Mouse (Mus musculus): ENCODE data around the gene Olfr1346. TPM values are rescaled to one million over a fixed set of nuclear protein-coding genes. Genes with fewer than 3 reads are reported as not detected.

Olfr1346 gene
- not detected in 2 replicates for polyA plus RNA-seq (2014; fragmentation: Nextera tagmentation; extraction: Ambion mirVana)

DNA sequence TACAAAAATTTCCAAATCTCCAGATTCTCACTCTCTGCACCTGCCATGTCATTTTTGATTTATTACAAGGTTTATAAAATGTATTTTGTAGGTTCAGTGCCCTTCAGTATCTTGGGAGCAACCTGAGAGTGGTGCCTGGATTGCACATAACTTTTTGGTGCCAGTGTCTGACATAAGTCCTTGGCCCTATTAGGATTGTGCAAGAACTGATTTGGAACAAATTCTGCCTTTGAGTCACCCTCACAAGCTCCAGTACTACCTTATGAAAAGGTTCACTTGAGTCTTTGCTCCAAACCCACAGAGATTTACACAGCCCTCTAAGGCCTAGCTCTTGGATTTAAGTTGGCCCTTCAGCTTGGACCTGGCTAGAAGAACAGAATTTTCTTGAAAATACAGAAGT is at the start of gene Olfr1346:
TSS of gene Olfr1346 (plus strand) at position 151 of the 400 bp plus-strand sequence.
- DNase-seq (ENCODE audit: low spot score) = no peak
- no peak within 1 kb of the TSS for H3K4me3 ChIP-seq (ENCODE audit: low read depth, low read length)
- H3K9ac ChIP-seq (ENCODE audit: low read length) = no peak within 1 kb of the TSS
- no peak for ATAC-seq (replicated peaks; ENCODE audit: low FRiP score)
- H3K9me3 ChIP-seq (ENCODE audit: control insufficient read depth, low read length) = no peaks in the 10 kb centered on the region
- no peaks in the 10 kb centered on the region for H3K4me1 ChIP-seq (replicated peaks; ENCODE audit: control insufficient read depth, insufficient read depth, low read length)
- no peak within 1 kb of the TSS for H3K4me2 ChIP-seq (ENCODE audit: low read depth, low read length, severe bottlenecking)
- no peaks in the 10 kb centered on the region for H3K36me3 ChIP-seq (ENCODE audit: control insufficient read depth, insufficient read depth, low read length)
- no peak within 1 kb of the TSS for H3K27ac ChIP-seq (ENCODE audit: low read depth, low read length)
- H3K27me3 ChIP-seq (ENCODE audit: control insufficient read depth, insufficient read depth, low read length) = no peaks in the 10 kb centered on the region

DNA sequence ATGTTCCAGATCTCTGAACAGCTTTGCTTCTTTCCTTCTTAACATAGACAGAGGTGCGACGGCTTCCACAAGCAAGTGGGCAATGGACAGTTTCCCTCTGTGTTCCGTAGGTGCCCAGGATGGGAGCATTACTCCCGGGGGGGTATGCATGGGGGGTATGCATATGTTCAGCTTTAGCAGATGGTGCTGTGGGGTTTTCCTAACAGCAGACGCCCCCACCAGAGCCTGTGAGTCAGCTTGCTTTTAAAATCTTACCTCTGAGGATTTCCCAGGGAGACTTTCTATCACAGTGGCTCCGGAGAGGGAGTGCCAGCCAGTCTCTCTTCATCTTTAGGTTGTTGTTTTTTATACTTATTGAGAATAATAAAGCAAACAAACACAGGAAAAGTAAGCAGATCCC is 47.0 kb upstream of the Olfr1346 start:
- Histone ChIP-seq H3K4me1 (replicated peaks; ENCODE audit: control insufficient read depth, insufficient read depth, low read length) (no peaks in the 10 kb centered on the region), H3K4me3 (ENCODE audit: low read depth, low read length) (no peak overlapping the region), H3K27ac (ENCODE audit: low read depth, low read length) (no peak overlapping the region), H3K9ac (ENCODE audit: low read length) (no peak overlapping the region), H3K27me3 (ENCODE audit: control insufficient read depth, insufficient read depth, low read length) (no peaks in the 10 kb centered on the region), H3K36me3 (ENCODE audit: control insufficient read depth, insufficient read depth, low read length) (no peaks in the 10 kb centered on the region), H3K9me3 (ENCODE audit: control insufficient read depth, low read length) (no peaks in the 10 kb centered on the region), H3K4me2 (ENCODE audit: low read depth, low read length, severe bottlenecking) (no peak overlapping the region)
- ATAC-seq (replicated peaks; ENCODE audit: low FRiP score) (no peak), DNase-seq (ENCODE audit: low spot score) (no peak)
- WGBS = 68% methylated on average over 6 of the region's 6 CpGs

- WGBS = 83% methylated on average over 3 of the region's 3 CpGs
- H3K4me1 ChIP-seq (replicated peaks; ENCODE audit: control insufficient read depth, insufficient read depth, low read length) = no peaks in the 10 kb centered on the region
- no peak overlapping the region for H3K27ac ChIP-seq (ENCODE audit: low read depth, low read length)
- no peak overlapping the region for H3K4me3 ChIP-seq (ENCODE audit: low read depth, low read length)
- no peaks in the 10 kb centered on the region for H3K27me3 ChIP-seq (ENCODE audit: control insufficient read depth, insufficient read depth, low read length)
- H3K4me2 ChIP-seq (ENCODE audit: low read depth, low read length, severe bottlenecking) = no peak overlapping the region
- DNase-seq (ENCODE audit: low spot score) (no peak), ATAC-seq (replicated peaks; ENCODE audit: low FRiP score) (no peak)
- H3K9me3 ChIP-seq (ENCODE audit: control insufficient read depth, low read length) = no peaks in the 10 kb centered on the region; the same call in 1 of the 2 replicates
- H3K9ac ChIP-seq (ENCODE audit: low read length) = no peak overlapping the region
- H3K36me3 ChIP-seq (ENCODE audit: control insufficient read depth, insufficient read depth, low read length) = no peaks in the 10 kb centered on the region
Observed at GRCm38 (mm10) chr7:6429381-6429780, 37.5 kb upstream of the Olfr1346 start.

- ATAC-seq (replicated peaks; ENCODE audit: low FRiP score) = no peak
- no peaks in the 10 kb centered on the region; the same call in 1 of the 2 replicates for H3K9me3 ChIP-seq (ENCODE audit: control insufficient read depth, low read length)
- WGBS = 52% methylated on average over 2 of the region's 2 CpGs
- H3K4me2 ChIP-seq (ENCODE audit: low read depth, low read length, severe bottlenecking) = no peak overlapping the region
- H3K4me3 ChIP-seq (ENCODE audit: low read depth, low read length) = no peak overlapping the region
- DNase-seq (ENCODE audit: low spot score) = peak; percentile 68
- no peak overlapping the region for H3K9ac ChIP-seq (ENCODE audit: low read length)
- H3K4me1 ChIP-seq (replicated peaks; ENCODE audit: control insufficient read depth, insufficient read depth, low read length) = no peaks in the 10 kb centered on the region; the same call in 1 of the 2 replicates
- H3K36me3 ChIP-seq (ENCODE audit: control insufficient read depth, insufficient read depth, low read length) = no peaks in the 10 kb centered on the region
- no peaks in the 10 kb centered on the region for H3K27me3 ChIP-seq (ENCODE audit: control insufficient read depth, insufficient read depth, low read length)
- no peak overlapping the region for H3K27ac ChIP-seq (ENCODE audit: low read depth, low read length)
Observed at GRCm38 (mm10) chr7:6430342-6430741, 36.6 kb upstream of the Olfr1346 start.

- WGBS = 78% methylated on average over 3 of the region's 3 CpGs
- H3K9me3 ChIP-seq (ENCODE audit: control insufficient read depth, low read length) = no peaks in the 10 kb centered on the region
- DNase-seq (ENCODE audit: low spot score) = no peak
- no peaks in the 10 kb centered on the region; the same call in 1 of the 2 replicates for H3K4me1 ChIP-seq (replicated peaks; ENCODE audit: control insufficient read depth, insufficient read depth, low read length)
- no peaks in the 10 kb centered on the region for H3K36me3 ChIP-seq (ENCODE audit: control insufficient read depth, insufficient read depth, low read length)
- no peak for ATAC-seq (replicated peaks; ENCODE audit: low FRiP score)
- no peak within 1 kb of the TSS for H3K27ac ChIP-seq (ENCODE audit: low read depth, low read length)
- no peak within 1 kb of the TSS for H3K4me3 ChIP-seq (ENCODE audit: low read depth, low read length)
- no peak within 1 kb of the TSS for H3K4me2 ChIP-seq (ENCODE audit: low read depth, low read length, severe bottlenecking)
- H3K9ac ChIP-seq (ENCODE audit: low read length) = no peak within 1 kb of the TSS
- no peaks in the 10 kb centered on the region for H3K27me3 ChIP-seq (ENCODE audit: control insufficient read depth, insufficient read depth, low read length)
Observed at GRCm38 (mm10) chr7:6438388-6438787, 28.5 kb upstream of the Olfr1346 start, which contains the start of gene Olfr1344. Gene Olfr1344 (plus strand): TSS chr7:6438688.

DNA sequence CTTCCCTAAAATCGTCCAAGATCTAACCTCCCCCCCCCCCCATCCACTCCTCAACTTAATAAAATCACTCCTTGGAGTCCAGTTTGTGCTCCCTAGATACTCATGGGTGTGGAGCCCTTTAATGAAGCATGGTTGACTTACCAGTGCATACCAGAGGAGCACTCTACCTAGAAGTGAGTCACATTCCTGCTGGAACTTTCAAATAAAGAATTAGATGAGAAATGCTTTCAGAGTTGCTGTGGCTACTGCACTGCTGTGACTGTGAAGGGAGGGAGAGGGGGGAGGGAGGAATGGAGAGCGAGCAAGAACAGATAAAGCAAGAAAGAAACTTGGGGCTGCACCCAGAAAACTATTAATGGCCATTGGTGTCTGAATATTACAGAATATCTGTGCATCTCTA is 25.7 kb upstream of the Olfr1346 start:
- WGBS = 60% methylated on average over 2 of the region's 2 CpGs
- Histone ChIP-seq H3K4me3 (ENCODE audit: low read depth, low read length) (no peak overlapping the region), H3K36me3 (ENCODE audit: control insufficient read depth, insufficient read depth, low read length) (no peaks in the 10 kb centered on the region), H3K27me3 (ENCODE audit: control insufficient read depth, insufficient read depth, low read length) (no peaks in the 10 kb centered on the region), H3K4me1 (replicated peaks; ENCODE audit: control insufficient read depth, insufficient read depth, low read length) (no peaks in the 10 kb centered on the region), H3K9ac (ENCODE audit: low read length) (no peak overlapping the region), H3K4me2 (ENCODE audit: low read depth, low read length, severe bottlenecking) (no peak overlapping the region), H3K9me3 (ENCODE audit: control insufficient read depth, low read length) (no peaks in the 10 kb centered on the region), H3K27ac (ENCODE audit: low read depth, low read length) (no peak overlapping the region)
- ATAC-seq (replicated peaks; ENCODE audit: low FRiP score) = no peak
- DNase-seq (ENCODE audit: low spot score) = no peak

DNA sequence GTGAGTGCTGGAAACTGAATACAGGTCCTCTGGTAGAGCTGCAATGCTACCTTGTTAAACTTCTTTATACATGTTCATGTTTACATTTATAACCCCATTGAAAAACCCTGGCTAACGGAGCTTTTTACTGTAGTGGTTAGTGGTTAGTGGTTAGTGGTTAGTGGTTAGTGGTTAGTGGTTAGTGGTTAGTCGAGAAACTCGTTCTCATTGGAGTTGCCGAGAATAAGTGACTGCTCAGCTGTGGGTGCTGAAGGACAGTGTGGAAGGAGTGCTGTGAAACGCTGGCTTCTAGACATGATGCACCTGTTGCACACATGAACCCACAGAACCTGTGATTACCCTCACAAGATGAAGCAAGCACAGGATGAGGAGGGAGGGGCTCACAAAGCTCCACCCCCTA is 19.1 kb upstream of the Olfr1346 start:
- Histone ChIP-seq H3K4me2 (ENCODE audit: low read depth, low read length, severe bottlenecking) (no peak overlapping the region), H3K36me3 (ENCODE audit: control insufficient read depth, insufficient read depth, low read length) (no peaks in the 10 kb centered on the region), H3K27me3 (ENCODE audit: control insufficient read depth, insufficient read depth, low read length) (no peaks in the 10 kb centered on the region), H3K4me1 (replicated peaks; ENCODE audit: control insufficient read depth, insufficient read depth, low read length) (no peaks in the 10 kb centered on the region), H3K4me3 (ENCODE audit: low read depth, low read length) (no peak overlapping the region), H3K27ac (ENCODE audit: low read depth, low read length) (no peak overlapping the region), H3K9me3 (ENCODE audit: control insufficient read depth, low read length) (no peaks in the 10 kb centered on the region; the same call in 1 of the 2 replicates), H3K9ac (ENCODE audit: low read length) (no peak overlapping the region)
- ATAC-seq (replicated peaks; ENCODE audit: low FRiP score) (no peak), DNase-seq (ENCODE audit: low spot score) (no peak)
- WGBS = 88% methylated on average over 5 of the region's 5 CpGs

GRCm38 (mm10) chr7:6455868-6456267 is 11.0 kb upstream of the Olfr1346 start, which contains the start of gene Olfr1336:
Gene Olfr1336 (plus strand): TSS chr7:6456168.
- no peaks in the 10 kb centered on the region for H3K4me1 ChIP-seq (replicated peaks; ENCODE audit: control insufficient read depth, insufficient read depth, low read length)
- H3K27me3 ChIP-seq (ENCODE audit: control insufficient read depth, insufficient read depth, low read length) = no peaks in the 10 kb centered on the region
- no peak within 1 kb of the TSS for H3K4me2 ChIP-seq (ENCODE audit: low read depth, low read length, severe bottlenecking)
- ATAC-seq (replicated peaks; ENCODE audit: low FRiP score) (no peak), DNase-seq (ENCODE audit: low spot score) (no peak)
- H3K9ac ChIP-seq (ENCODE audit: low read length) = no peak within 1 kb of the TSS
- H3K4me3 ChIP-seq (ENCODE audit: low read depth, low read length) = no peak within 1 kb of the TSS
- no peaks in the 10 kb centered on the region; the same call in 1 of the 2 replicates for H3K9me3 ChIP-seq (ENCODE audit: control insufficient read depth, low read length)
- H3K36me3 ChIP-seq (ENCODE audit: control insufficient read depth, insufficient read depth, low read length) = no peaks in the 10 kb centered on the region
- no peak within 1 kb of the TSS for H3K27ac ChIP-seq (ENCODE audit: low read depth, low read length)

DNA sequence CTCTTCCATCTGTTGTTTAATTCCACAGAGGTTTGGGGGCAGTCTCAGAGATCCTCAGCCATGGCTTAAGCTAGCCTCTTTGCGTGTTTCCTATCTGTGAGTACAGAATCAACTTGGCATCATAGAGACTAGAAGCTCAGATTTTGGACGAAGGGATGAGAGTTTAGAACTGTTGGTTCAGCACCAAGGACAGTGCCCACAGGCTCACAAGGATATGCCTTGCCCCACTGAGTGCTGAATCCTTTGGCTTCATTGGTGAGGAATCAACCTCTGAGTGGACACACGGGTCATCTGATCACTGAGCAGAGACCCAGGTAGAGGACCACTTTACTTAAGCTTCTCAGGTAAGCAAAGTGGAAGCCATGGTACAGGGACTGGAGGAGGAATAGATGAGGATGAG is 10.5 kb upstream of the Olfr1346 start:
- Histone ChIP-seq H3K36me3 (ENCODE audit: control insufficient read depth, insufficient read depth, low read length) (no peaks in the 10 kb centered on the region), H3K4me2 (ENCODE audit: low read depth, low read length, severe bottlenecking) (no peak overlapping the region), H3K27ac (ENCODE audit: low read depth, low read length) (no peak overlapping the region), H3K9ac (ENCODE audit: low read length) (no peak overlapping the region), H3K4me1 (replicated peaks; ENCODE audit: control insufficient read depth, insufficient read depth, low read length) (no peaks in the 10 kb centered on the region), H3K9me3 (ENCODE audit: control insufficient read depth, low read length) (no peaks in the 10 kb centered on the region; the same call in 1 of the 2 replicates), H3K27me3 (ENCODE audit: control insufficient read depth, insufficient read depth, low read length) (no peaks in the 10 kb centered on the region), H3K4me3 (ENCODE audit: low read depth, low read length) (no peak overlapping the region)
- ATAC-seq (replicated peaks; ENCODE audit: low FRiP score) = no peak
- WGBS = 53% methylated on average over 3 of the region's 3 CpGs
- no peak for DNase-seq (ENCODE audit: low spot score)
